Mouse (Mus musculus) B cell, adult 2 months (primary cell): Measurements from ENCODE around the gene Cand1.

Experiments
- DNase-seq, 2 experiments: peaks; one replicate each; pipeline ENCODE4 v3.0.0; 2022

The Cand1 gene

DNA sequence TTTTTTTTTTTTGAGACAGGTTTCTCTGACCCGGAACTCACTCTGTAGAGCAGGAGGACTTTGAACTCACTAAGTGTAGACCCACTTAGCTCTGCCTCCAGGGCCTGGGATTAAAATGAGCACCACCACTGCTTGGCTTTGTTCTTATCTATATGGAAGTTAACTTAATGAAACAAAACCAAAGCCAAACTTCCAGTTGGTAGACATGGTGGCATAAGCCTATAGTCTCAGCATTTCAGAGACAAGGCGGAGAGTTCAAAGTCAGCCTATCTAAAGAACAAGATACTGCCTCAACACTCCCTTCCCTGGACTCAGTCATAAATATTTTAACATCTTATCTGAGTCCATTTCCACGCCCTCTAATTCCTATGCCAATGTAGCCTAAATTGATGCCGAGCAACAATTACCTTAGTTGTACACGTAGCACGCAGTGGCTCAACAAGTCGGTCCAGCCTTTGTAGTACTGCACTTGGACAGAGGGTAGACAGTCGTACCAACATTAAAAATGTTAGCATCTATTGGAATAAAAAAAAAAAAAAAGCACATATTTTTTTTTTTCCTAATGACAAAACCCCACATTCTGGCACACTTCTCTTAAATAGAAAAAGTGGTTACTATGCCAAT, 33.4 kb downstream of the Cand1 start:
- DNase-seq, result no peak

DNA sequence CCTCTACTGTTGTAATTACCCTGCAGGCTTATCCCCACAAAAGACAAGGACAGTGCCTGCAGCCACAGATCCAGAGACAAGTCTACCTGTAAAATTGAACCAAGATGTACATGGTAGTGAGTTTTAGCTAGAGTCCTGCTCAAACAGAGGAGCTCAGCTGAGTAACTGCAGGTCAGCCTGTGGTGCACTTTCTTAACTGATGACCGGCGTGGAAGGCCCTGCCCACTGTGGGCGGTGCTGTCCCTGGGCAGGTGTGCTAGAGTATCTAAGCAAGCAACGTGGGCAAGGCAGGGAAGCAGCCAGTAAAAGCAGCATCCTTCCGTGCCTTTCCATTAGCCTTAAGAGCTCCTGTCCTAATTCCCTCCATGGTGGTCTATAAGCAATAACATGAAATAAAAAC, 34.6 kb downstream of the Cand1 start:
- no peak for DNase-seq

DNA sequence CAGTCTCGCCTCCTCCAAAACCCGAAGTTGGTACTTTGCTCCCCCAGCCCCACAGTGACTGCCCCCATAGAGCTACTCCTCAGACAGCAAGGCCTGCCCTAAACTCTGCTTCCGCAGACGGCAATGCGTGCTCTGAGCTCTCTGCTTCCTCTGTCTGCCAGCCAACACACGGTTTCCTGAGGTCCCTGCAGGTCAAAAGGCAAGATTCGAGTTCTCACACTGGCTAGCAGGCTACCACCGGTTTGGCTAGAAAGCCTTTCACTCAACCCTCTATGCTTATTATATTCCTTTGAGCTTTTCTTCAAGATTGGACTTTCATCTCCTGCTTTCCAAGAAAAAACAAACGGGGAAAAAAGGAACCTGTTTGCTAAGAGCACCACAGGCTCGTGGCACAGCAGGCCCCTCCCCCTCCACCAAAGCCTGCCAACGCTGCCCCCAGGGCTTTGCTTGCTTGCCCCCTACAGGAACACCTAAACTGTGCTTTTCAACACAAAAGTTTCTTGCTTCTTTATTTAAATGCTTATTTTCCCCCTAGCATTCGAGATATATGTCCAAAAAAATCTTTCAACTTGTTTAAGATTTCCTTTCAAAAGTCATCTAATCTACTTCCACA, 35.4 kb downstream of the Cand1 start:
- peak; percentile 7 to 14 for DNase-seq

GRCm38 (mm10) chr10:119199864-119200263, 40.0 kb downstream of the Cand1 start:
- no peak for DNase-seq

- no peak for DNase-seq
These were observed 41.5 kb downstream of the Cand1 start for GRCm38 (mm10) chr10:119198186-119198880.

DNA sequence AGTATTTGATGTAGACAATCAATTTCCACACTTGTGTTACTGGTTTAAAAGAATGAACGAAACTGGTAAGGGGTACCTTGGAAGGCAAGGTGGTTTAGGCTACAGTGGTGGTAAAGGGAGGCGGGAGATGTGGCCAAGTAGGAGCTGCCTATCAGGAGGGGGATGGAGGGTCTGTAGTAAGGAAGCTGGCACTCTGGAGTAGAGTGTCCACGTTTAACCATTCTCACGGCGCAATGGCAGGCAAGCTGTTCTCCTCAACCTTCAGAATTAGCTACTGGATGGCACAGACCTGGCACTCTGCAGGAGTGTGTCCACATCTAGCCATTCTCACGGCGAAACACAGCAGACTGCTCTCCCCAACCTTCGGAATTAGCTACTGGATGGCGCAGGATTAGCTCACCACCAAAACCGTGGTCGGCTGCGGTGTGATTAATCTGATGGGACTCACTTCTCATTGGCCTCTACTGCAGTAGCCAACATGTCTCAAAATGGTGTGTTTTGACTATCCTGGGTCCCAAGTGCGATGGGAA, 42.2 kb downstream of the Cand1 start:
- DNase-seq, result no peak

DNA sequence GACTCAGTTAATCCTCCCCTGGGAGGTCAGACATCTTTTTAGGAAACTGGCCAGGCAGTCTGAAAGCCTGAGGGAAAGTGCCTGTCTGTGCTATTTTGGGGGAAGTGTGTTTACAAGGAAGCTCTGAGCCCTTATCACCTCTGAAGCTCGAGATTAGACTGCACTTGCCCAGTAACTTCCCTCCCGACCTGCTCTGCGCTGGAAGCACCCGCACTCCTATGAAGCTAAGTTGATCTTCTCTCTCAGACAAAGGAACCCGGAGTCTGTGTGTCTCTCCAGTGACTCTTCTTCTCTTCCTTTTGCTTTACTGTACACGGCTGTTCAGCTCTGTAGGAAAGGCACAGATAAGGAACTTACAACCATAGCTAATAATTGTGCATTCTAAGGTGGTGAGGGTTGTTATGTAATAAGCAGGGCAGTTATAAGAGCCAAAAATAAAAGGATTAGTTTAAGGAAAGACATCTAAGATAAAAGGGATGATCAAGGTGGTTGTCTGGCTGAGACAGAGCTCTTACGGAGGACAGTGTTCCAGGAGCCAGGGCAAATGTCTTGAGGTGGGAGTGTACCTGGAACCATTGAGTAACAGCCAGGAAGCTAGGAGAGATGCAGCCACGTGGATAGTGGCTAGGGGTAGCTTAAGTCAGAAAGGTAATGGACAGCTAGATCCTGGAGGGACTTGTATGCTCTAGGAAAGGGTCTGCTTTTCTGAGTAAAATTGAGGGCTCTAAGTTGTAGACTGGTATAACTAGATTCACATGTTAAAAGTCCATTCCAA, 47.1 kb downstream of the Cand1 start:
- no peak for DNase-seq

DNA sequence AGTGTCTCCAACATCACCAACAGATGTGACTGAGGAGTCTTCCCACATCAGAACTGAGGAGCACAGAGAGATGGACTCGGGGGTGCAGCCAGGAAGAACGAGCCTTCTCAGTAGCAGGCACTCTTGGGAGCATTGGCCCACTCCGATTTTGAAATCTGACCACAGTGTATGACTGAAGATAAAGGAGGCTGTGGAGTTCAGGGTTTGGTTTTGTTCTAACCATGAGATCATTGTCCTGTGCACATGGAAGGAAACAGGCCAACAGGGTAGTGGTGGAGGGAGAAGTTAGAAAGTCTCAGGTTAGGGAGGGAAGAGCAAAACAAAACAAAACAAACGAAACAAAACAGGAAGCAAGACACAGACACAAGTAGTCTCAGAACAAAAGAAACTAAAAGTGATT, 52.1 kb downstream of the Cand1 start:
- DNase-seq, result no peak

DNA sequence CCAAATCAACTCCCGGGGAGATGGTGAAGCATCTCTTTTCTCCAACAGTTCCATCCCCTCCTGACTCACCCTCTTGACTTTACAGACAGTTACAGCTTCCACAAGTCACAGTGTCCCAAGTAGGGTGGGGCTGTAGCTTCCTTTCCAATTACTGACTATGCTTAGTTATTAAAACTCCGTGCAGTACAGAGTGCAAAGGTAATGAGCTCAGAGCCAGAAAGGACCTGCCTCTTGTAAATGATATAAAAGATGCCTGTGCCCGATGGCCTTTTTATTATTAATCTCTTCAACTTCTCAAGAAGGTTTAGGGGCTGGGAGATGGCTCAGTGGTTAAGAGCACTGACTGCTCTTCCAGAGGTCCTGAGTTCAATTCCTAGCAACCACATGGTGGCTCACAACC, 70.2 kb downstream of the Cand1 start:
- DNase-seq, result no peak

GRCm38 (mm10) chr10:119169237-119169636, 70.6 kb downstream of the Cand1 start:
- no peak for DNase-seq

GRCm38 (mm10) chr10:119168791-119169190, 71.1 kb downstream of the Cand1 start:
- DNase-seq, result no peak

- DNase-seq, result no peak
These were observed 72.0 kb downstream of the Cand1 start for GRCm38 (mm10) chr10:119167858-119168257.

GRCm38 (mm10) chr10:119165051-119165450, 74.8 kb downstream of the Cand1 start:
- DNase-seq, result no peak

DNA sequence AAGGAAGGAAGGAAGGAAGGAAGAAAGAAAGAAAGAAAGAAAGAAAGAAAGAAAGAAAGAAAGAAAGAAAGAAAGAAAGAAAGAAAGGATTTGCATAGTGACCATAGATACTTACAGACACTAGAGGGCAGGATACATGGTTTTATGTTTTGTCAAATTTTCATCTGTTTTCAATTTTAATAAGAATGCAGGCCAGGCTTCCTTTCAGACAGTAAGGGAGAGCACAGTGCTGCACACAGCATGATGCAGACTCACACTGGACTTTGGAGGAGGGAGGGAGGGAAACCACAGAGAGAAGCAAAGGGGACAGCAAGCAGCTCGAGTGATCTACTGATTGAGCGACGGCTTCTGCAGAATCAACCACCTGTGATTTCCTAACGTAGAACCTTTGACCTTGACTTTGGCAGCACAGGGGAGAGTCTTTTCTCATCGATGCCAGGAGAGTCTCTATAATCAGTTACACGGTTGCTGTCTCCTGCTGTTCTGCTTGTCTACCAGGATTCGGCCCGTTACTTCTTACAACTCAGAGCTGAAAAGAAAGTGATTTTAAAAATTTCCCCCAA, 78.0 kb downstream of the Cand1 start:
- DNase-seq, result no peak

DNA sequence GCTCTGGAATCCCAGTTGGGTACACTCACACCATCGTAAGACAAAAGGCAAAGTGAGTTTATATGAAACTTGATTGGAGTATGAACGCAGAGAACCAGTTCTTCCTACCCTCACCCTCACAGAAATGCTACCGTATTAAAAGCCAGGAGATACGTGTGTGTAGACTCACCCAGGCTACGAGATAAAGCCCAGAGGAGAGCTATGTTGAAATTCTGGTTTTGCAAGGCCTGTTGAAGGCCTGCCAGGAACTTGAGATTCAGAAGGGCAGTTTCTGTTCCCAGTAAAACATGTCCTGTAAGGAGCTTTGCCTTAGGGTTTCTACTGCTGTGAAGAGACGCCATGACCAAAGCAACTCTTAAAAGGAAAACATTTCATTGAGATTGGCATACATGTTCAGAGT, 79.7 kb downstream of the Cand1 start:
- DNase-seq, result no peak

- no peak for DNase-seq
These were observed 90.6 kb downstream of the Cand1 start for GRCm38 (mm10) chr10:119149261-119149660.
